Mouse (Mus musculus) common myeloid progenitor, adult 5-6 weeks (primary cell): ENCODE measurements around the gene Stk11. TPM values are rescaled to one million over a fixed set of nuclear protein-coding genes. Genes with fewer than 3 reads are reported as not detected.

Experiments
- ATAC-seq: replicated peaks from 2 replicates; pipeline ENCODE4 v1.8.0; 2016; ENCODE audit warnings: low read depth, mild to moderate bottlenecking, moderate TSS enrichment, inconsistent platforms; ENCODE audit not compliant: poor library complexity, severe bottlenecking
- total RNA-seq: library from RNA; stranded (forward); fragments of 200-1000, 187-1606 nt; gene quantifications from 2 replicates; pipeline ENCODE4 v1.2.3, GENCODE M21; 2017

The Stk11 gene
- total RNA-seq, 1 experiment from 2014 or later = 139 TPM

DNA sequence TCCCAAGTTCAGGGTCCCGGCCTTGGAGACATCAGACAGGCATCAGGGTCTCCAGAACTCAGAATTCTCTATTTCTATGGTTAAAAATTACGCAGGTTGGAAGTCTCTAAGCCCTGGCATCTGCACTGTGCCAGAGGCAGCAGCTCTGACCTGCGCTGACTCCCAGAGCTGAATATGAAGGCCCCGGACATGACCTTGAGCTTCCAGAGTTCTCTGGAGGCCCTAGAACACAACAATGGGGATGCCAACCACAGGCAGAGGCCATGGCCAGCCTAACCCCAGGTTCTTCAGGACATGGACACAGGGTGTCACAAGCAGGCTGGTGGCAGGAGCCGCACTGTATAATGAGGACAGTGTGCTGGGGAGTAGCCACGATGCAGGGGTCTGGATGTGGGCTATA lies 21.5 kb upstream of the Stk11 start:
- ATAC-seq = no peak

DNA sequence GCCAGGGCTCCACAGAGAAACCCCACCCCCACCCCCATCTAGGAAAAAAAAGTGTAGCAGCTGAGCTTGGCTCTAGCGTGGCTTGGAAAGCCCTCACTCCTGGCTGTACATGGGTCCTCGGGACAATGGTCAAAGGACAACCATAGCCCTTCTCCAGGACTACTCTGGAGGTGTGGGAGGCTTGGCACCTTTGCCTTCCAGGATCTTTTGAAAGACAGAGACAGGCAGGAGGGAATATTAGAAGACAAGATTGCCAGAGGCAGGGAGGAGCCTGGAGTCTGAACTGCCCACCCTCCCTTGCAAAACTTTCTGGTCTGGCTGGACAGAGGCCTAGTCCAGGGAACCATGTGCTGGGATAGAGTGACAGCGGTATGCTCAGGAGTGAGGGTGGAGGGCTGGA lies 20.9 kb upstream of the Stk11 start:
- ATAC-seq = no peak

- ATAC-seq = no peak
Measured at GRCm38 (mm10) chr10:80095547-80095946, 20.1 kb upstream of the Stk11 start.

DNA sequence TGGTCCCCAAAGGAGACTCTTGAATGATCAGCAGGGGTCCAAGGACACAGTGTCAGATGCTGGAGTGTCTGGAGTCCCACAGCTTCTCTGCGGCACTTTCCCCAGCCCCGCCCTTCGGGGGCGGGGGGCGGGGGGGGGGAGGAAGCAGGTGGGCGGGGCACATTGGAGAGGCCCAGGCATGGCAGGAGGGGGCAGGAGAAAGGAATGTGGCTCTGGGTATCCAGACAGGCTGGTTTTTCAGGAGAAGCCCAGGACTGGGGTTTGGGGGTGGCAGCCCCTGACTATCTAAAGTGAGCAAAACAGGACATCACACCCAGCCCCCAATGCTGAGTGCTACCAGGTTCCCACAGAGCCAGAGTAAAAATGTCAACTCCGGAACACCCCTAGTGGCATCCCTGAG lies 18.3 kb upstream of the Stk11 start:
- ATAC-seq = 0 out of 2 replicates have a peak, but pooled peaks have one; percentile 6

- ATAC-seq = no peak
Measured at GRCm38 (mm10) chr10:80098630-80099029, 17.0 kb upstream of the Stk11 start.

DNA sequence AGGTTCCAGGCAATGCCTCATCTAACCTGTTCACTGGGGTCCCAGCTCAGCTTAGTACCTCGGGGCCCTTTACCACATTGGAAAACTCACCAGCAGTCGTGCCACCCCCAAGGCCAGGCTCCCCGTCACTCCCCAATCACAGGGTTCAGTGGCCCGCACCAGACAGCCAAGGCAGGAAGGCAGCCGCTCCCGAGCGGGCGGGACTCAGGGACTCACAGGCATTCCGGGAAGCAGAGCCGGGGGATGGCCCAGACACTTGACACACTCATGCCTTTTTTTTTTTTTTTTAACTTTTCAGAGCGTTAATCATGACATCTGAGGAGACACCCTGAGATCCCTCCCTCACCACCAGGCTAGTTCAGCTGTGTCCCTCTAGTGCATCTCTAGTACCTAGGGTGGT lies 14.6 kb upstream of the Stk11 start:
- ATAC-seq = no peak

GRCm38 (mm10) chr10:80102216-80102915 lies 13.2 kb upstream of the Stk11 start:
- peak; percentile 72 for ATAC-seq

DNA sequence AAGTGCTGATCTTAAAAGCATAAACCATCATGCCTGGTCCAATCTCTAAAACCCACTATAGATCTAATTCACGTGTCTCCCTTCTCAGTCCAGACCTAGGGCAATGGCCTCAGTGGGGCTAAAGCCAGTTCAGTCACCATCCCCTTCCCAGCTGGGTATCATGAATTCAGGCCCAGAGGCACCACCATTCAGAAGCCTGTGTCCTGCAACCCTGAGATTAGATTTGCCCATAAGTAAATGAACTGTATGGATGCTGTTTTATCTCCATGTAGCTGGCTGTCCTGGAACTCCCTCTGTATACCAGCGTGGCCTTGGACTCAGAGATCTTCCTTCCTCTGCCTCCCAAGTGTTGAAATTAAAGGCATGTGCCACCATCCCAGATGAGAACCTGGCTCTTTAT lies 12.6 kb upstream of the Stk11 start:
- ATAC-seq = no peak

DNA sequence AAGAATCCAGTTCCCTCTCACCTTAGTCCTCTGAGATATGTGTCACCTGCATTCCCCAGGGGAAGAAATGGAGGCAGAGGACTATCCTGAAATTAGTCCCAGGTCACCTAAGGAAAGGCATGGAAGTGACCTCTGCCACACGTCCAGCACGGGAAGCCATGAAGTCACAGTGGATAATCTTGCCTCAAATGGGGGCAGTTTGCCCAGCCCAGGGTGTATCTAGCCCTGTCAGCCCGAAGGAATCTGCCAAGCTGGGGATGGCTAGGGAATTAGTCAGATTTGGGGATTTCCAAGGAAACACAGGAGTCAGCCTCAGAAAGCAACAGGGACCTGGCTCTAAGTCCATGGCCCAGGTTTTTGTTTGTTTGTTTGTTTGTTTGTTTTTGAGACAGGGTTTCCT lies 11.4 kb upstream of the Stk11 start:
- ATAC-seq = no peak

DNA sequence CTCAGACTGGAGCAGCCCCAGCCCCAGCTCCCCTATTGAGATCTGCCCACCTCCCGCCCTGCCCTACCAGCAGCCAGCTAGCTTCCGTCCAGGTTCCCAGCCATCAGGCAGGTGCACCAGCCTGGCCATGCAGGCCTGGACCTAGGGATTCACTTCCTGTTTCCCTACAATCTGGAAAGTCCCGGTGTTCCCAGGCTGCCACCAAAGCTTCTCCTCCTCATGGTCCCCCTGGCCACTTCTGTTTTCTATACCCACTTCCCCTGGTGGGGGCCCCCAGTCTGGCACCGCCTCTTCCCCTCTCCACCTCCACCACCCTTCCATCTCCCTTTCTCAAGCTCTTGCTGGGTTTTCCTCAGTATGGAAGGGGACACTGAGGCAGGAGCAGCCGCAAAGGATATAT lies 10.1 kb upstream of the Stk11 start, which contains the start of gene Sbno2:
Gene Sbno2, minus strand, starts transcription at position 112 of the 400 bp plus-strand sequence.
- peak; percentile 57 for ATAC-seq

GRCm38 (mm10) chr10:80105926-80106325 lies 9.7 kb upstream of the Stk11 start:
- no peak for ATAC-seq

DNA sequence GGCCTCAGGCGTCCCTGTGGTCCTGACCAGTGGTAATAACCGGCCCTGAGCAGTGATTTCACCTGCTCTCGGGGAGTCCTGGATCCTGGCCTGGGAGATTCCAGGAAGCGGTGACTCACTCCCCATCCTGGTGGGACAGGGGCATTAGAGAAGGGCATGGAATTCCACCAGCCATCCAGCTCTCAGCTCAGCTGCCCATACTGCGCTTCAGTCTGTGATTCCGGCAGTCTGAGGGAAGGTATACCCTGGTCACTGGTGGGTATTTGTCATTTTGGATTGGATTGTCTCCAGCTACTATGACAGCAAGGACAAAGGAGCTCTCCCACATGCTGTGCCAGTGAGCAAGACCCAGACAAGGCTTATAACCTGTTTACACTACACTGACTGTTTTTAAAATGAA lies 7.9 kb upstream of the Stk11 start:
- ATAC-seq = no peak

DNA sequence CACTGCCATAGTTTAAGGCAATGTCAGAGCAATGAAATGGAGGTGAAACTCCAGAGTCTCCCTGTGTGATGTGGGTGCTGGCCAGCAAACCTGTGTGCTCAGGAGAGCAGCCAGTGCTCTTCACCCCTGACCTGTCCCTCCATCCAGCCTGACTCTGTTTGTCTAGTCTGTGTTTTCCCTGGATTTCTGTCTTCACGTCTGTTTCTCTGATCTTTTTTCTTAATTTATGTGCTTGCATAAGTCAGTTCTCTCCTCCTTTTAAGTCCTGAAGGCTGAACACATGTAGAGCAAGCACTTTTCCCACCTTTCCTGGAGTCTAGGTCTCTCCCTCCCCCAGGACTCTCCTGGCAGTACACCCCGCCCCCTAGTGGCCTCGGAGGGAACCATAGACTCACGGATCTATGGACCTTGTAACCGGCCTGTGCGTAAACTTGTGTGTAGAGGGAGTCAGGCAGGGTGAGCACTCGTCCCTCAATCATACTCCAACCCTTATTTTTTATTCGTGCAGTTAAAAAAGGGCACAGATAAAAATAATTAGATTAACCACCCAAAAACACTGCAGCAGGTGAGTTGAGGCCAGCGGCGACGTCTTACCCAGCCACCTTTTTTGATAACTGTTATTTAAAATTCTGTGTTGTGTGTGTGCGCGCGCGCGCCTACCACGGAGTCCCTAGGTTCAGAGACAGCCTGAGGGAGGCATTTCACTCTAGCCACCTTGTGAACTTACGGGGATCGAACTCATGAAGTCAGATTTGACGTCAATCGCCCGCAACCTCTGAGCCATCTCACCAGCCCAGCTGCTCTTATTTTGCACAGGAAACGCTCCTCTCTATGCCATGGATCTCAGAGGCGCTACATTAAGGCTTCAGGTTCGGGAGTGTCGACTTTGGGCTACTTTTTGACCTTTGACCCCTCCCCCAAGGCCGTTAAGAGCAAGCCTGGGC lies 990 bp upstream of the Stk11 start:
- ATAC-seq = peak; percentile 52

DNA sequence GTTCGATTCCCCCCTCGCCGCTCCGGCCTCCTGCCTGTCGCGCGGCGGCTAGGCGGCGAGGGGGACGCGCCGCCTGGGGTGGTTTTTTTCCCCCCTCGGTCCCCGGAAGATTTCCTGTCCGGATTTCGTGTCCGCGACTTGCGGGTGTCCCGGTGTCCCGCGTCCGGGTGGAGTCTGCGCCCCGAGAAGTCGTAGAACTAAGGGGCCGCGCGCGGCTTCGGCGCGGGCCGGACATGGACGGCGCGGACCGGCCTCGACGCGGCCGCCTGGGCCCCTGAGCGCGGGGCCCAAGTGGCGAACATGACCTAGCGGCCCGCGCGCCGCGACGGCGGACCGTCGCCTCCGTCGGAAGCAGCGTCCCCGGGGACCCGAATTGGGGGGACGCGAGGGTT lies 337 bp downstream of the Stk11 start:
- no peak for ATAC-seq

- ATAC-seq = no peak
Measured at GRCm38 (mm10) chr10:80116563-80116926, 942 bp downstream of the Stk11 start.

DNA sequence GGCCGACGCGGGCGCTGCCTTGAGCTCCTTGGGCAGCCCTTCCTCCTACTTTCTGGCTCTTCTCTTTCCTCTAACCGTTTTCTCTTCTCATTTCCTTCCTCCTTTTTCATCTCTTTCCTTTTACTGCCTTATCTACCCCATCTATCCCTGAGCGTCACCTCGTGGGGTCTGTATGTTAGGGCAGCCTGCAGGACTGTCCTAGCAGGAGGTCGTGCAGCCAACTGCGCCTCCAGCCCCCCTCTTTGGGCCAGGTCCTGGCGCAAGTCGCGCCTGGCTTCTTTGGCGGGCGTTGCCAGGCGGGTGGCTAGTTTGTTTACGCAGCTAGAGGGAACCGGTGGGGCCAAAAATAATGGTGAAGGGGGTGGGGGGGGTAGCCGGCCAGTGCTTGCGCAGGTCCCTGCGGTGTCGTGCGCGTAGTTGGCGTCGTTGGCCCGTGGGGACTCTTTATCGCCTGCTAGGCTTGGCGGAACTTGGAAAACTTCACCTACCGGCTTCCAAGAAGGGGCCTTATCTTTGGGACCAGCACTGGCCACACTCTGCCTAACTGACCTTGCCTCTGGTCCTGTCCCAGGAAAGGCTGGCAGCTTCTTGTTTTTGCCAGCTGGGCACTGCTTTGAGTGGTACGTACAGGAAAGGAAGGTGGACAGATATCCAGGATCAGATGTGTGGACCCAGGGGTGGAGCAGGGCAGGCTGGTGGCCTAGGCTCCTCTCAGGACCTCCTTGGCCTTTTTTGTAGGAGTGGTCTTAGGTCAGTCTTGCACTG lies 1.5 kb downstream of the Stk11 start:
- ATAC-seq = peak; percentile 9

GRCm38 (mm10) chr10:80117736-80118135 lies 2.1 kb downstream of the Stk11 start:
- no peak for ATAC-seq

- ATAC-seq = no peak
Measured at GRCm38 (mm10) chr10:80118552-80118951, 2.9 kb downstream of the Stk11 start.

DNA sequence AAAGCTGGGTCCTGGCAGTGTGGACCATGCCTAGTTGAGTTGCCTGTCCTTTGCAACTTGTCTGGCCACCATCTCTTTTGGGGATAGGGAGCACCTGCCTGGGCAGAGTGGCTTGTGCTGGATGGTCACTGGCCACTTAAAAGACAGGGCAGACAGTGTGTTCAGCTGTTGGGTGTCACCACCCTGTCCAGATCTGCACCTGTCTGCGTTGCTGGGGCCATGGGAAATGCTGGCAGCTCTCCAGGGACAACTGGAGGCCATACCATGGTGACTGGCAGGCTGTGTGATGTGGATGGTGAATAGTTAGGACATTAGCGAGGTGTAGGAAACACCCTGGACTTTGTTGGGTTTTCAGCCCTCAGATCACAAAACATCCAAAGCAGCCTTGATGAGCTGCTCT lies 4.5 kb downstream of the Stk11 start:
- ATAC-seq = no peak

GRCm38 (mm10) chr10:80121639-80122038 lies 6.0 kb downstream of the Stk11 start:
- no peak for ATAC-seq
